Mouse (Mus musculus) urinary bladder, adult 2 months (tissue): ENCODE measurements at regions not wholly inside any gene's neighbourhood (a gene's known extent, or its start where the extent isn't known, plus 50 kb on each side); places are given as distances from the start of the nearest gene placed in this dataset.

ENCODE experiments used
- DNase-seq: peaks from one replicate; pipeline ENCODE4 v3.0.0; 2022; ENCODE audit warnings: low spot score

GRCm38 (mm10) chr5:51125091-51125490 is 442.4 kb downstream of the Ppargc1a start:
- no peak for DNase-seq

- no peak for DNase-seq
These were observed 457.5 kb downstream of the Ppargc1a start for GRCm38 (mm10) chr5:51110006-51110405.

- DNase-seq = no peak
These were observed 458.8 kb downstream of the Ppargc1a start for GRCm38 (mm10) chr5:51108737-51109136.

- DNase-seq = no peak
These were observed 459.3 kb downstream of the Ppargc1a start for GRCm38 (mm10) chr5:51108181-51108580.

- no peak for DNase-seq
These were observed 467.6 kb downstream of the Ppargc1a start for GRCm38 (mm10) chr5:51099902-51100301.

- no peak for DNase-seq
These were observed 494.7 kb downstream of the Ppargc1a start for GRCm38 (mm10) chr5:51072674-51073468.

- no peak for DNase-seq
These were observed 495.4 kb downstream of the Ppargc1a start for GRCm38 (mm10) chr5:51072146-51072545.

- DNase-seq = no peak
These were observed 497.9 kb downstream of the Ppargc1a start for GRCm38 (mm10) chr5:51069668-51070067.

GRCm38 (mm10) chr5:51045872-51046271 is 521.7 kb downstream of the Ppargc1a start:
- no peak for DNase-seq

- DNase-seq = peak; percentile 24
These were observed 525.8 kb downstream of the Ppargc1a start for GRCm38 (mm10) chr5:51041541-51042217.

- DNase-seq = no peak
These were observed 526.6 kb downstream of the Ppargc1a start for GRCm38 (mm10) chr5:51040926-51041325.

GRCm38 (mm10) chr5:51040463-51040862 is 527.1 kb downstream of the Ppargc1a start:
- no peak for DNase-seq

- no peak for DNase-seq
These were observed 527.8 kb downstream of the Ppargc1a start for GRCm38 (mm10) chr5:51039713-51040178.

- no peak for DNase-seq
These were observed 531.0 kb downstream of the Ppargc1a start for GRCm38 (mm10) chr5:51036450-51036990.

- DNase-seq = no peak
These were observed 538.6 kb downstream of the Ppargc1a start for GRCm38 (mm10) chr5:51028966-51029365.

GRCm38 (mm10) chr5:50990822-50991537 is 576.5 kb downstream of the Ppargc1a start:
- no peak for DNase-seq
